Mouse (Mus musculus) MEL (cell line): ENCODE results near the gene Ptpn14.

Source experiments
- BHLHE40 ChIP-seq: IDR thresholded peaks from 2 replicates; pipeline ENCODE4 v1.6.1; 2012; ENCODE audit warnings: low read depth, mild to moderate bottlenecking, inconsistent platforms, low read length, improper control_type of control experiment, borderline replicate concordance
- CTCF ChIP-seq, 3 experiments: IDR thresholded peaks in 2 of 3; conservative IDR thresholded peaks in 1 of 3; 2 replicates each; pipeline ENCODE4 v1.5.1; 2011 to 2012; ENCODE audit warnings: low read length in 3 of 3, low read depth in 2 of 3, mild to moderate bottlenecking in 2 of 3, improper control_type of control experiment in 1 of 3, inconsistent platforms in 1 of 3, mixed read lengths in 1 of 3, moderate library complexity in 1 of 3; ENCODE audit not compliant: control insufficient read depth in 1 of 3, insufficient read depth in 1 of 3, poor library complexity in 1 of 3, severe bottlenecking in 1 of 3
- EP300 ChIP-seq, 2 experiments: IDR thresholded peaks; 2 replicates each; pipeline ENCODE4 v1.6.1; 2011; ENCODE audit warnings: improper control_type of control experiment in 2 of 2, low read length in 2 of 2, low read depth in 1 of 2, mild to moderate bottlenecking in 1 of 2
- GATA1 ChIP-seq: IDR thresholded peaks from 2 replicates; pipeline ENCODE4 v1.6.1; 2011; ENCODE audit warnings: low read depth, low read length, improper control_type of control experiment
- HCFC1 ChIP-seq: IDR thresholded peaks from 2 replicates; pipeline ENCODE4 v1.6.1; 2012; ENCODE audit warnings: low read depth, mild to moderate bottlenecking, inconsistent platforms, low read length, improper control_type of control experiment, moderate library complexity
- MYB ChIP-seq: IDR thresholded peaks from 2 replicates; pipeline ENCODE4 v1.6.1; 2011; ENCODE audit warnings: mild to moderate bottlenecking, low read depth, low read length, improper control_type of control experiment
- POLR2A ChIP-seq, 2 experiments: IDR thresholded peaks; 2 replicates each; pipeline ENCODE4 v1.6.1; 2011 to 2012; ENCODE audit warnings: low read length in 2 of 2, mild to moderate bottlenecking in 2 of 2, control low read depth in 1 of 2, improper control_type of control experiment in 1 of 2, low read depth in 1 of 2, moderate library complexity in 1 of 2; ENCODE audit not compliant: control insufficient read depth in 1 of 2, insufficient read depth in 1 of 2, poor library complexity in 1 of 2
- POLR2AphosphoS2 ChIP-seq: IDR thresholded peaks from 2 replicates; pipeline ENCODE4 v1.6.1; 2011; ENCODE audit warnings: low read length, improper control_type of control experiment
- RCOR1 ChIP-seq: IDR thresholded peaks from 2 replicates; pipeline ENCODE4 v1.6.1; 2012; ENCODE audit warnings: low read depth, mild to moderate bottlenecking, inconsistent platforms, low read length, improper control_type of control experiment
- SMC3 ChIP-seq: IDR thresholded peaks from 2 replicates; pipeline ENCODE4 v1.6.1; 2011; ENCODE audit warnings: low read depth, low read length, improper control_type of control experiment
- TAL1 ChIP-seq: IDR thresholded peaks from 2 replicates; pipeline ENCODE4 v1.6.1; 2012; ENCODE audit warnings: mild to moderate bottlenecking, inconsistent platforms, low read length, moderate library complexity, mixed read lengths
- ZC3H11A ChIP-seq: IDR thresholded peaks from 2 replicates; pipeline ENCODE4 v1.6.1; 2012; ENCODE audit warnings: low read depth, mild to moderate bottlenecking, inconsistent platforms, low read length, improper control_type of control experiment
- ZMIZ1 ChIP-seq: IDR thresholded peaks from 2 replicates; pipeline ENCODE4 v1.6.1; 2012; ENCODE audit warnings: low read depth, mild to moderate bottlenecking, inconsistent platforms, low read length, improper control_type of control experiment, moderate library complexity

DNA sequence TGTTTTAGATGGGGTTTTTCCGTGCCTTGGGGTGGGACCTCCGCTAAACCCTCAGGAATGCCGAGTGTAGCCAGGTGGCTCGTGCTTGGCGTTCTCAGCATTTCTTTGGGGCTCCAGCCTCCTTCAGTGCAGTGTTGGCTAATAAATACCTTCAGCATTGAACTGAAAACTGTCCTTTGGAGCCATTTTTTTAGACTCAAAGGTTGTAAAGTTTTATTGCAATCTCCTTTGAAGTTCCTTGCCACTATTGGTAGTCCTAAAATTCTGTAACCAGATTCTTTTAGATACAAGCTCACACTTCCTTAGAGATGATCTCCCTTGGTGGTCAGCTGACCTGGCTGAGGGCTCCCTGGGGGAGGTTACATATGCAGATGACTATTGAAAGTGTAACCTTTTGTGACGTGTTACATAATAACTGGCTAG is 147.4 kb downstream of the Ptpn14 start:
- TF ChIP-seq TAL1 (no peak), GATA1 (no peak), POLR2A (IDR thresholded peaks at IDR 0.05; ENCODE audit: control insufficient read depth in 1 of 2, insufficient read depth in 1 of 2, low read depth in 1 of 2, low read length in 2 of 2, poor library complexity in 1 of 2) (no peak), EP300 (IDR thresholded peaks at IDR 0.05; ENCODE audit: low read depth in 1 of 2, low read length in 2 of 2) (no peak), BHLHE40 (no peak), CTCF (IDR thresholded peaks at IDR 0.05 in 2 of 3, conservative IDR thresholded peaks at IDR 0.05 in 1 of 3; ENCODE audit: control insufficient read depth in 1 of 3, insufficient read depth in 1 of 3, low read depth in 2 of 3, low read length in 3 of 3, poor library complexity in 1 of 3, severe bottlenecking in 1 of 3) (no peak), POLR2AphosphoS2 (no peak), SMC3 (no peak), RCOR1 (no peak), HCFC1 (no peak), MYB (no peak), ZMIZ1 (no peak), ZC3H11A (no peak)
